Mouse (Mus musculus) kidney, adult 2 months (tissue): ENCODE measurements at regions not wholly inside any gene's neighbourhood (a gene's known extent, or its start where the extent isn't known, plus 50 kb on each side); places are given as distances from the start of the nearest gene placed in this dataset.

Experiments
- CTCF ChIP-seq: fragments of 200-500 bp; conservative IDR thresholded peaks from 2 replicates; pipeline ENCODE4 v1.5.1; 2011; ENCODE audit warnings: low read depth, mild to moderate bottlenecking, control low read depth, low read length, moderate library complexity, mixed read lengths; ENCODE audit not compliant: insufficient read depth, insufficient read length
- POLR2A ChIP-seq: fragments of 200-500 bp; IDR thresholded peaks from one replicate; pipeline ENCODE4 v1.6.1; 2011; ENCODE audit warnings: low read depth, low read length, control low read depth

DNA sequence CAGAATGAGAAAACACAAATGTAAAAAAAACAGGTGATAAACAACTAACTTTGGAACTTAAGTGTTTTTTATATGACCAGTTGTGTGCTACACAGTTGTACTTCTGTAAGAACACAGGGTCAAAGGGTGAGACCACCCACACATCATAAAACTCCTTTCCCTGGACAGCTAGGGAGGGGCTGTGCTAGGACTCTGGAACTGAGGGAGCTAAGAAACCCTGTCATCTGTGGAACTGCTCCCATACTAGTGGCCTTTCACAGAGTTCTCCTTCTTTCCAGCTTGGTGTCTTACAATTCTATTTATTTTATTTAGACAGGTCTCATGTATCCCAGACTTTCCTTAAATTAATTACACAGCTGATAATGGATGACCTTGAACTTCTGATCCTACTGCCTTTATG, 640.4 kb upstream of the Nrp1 start:
- TF ChIP-seq CTCF, result no peak
- no peak for TF ChIP-seq POLR2A
